Mouse (Mus musculus) spleen, postnatal 36 days (tissue): ENCODE results near the gene Mxi1.

Source experiments
- DNase-seq, 2 experiments: peaks; one replicate each; pipeline ENCODE4 v3.0.0; 2022; ENCODE audit warnings: low spot score in 2 of 2, mixed read lengths in 1 of 2

The Mxi1 gene

GRCm38 (mm10) chr19:53310348-53310747 lies at the start of gene Mxi1:
TSS of gene Mxi1 (plus strand) at chr19:53310518.
- DNase-seq, result peak; percentile 76 to 81

- no peak for DNase-seq
Measured at GRCm38 (mm10) chr19:53260828-53261227, 49.5 kb upstream of the Mxi1 start.

- no peak for DNase-seq
Measured at GRCm38 (mm10) chr19:53262061-53262460, 48.3 kb upstream of the Mxi1 start.

- DNase-seq, result no peak
Measured at GRCm38 (mm10) chr19:53263859-53264733, 46.2 kb upstream of the Mxi1 start.

GRCm38 (mm10) chr19:53264821-53265727 lies 45.2 kb upstream of the Mxi1 start:
- DNase-seq, result no peak

- no peak for DNase-seq
Measured at GRCm38 (mm10) chr19:53267305-53267704, 43.0 kb upstream of the Mxi1 start.

GRCm38 (mm10) chr19:53273055-53273722 lies 37.1 kb upstream of the Mxi1 start:
- DNase-seq, result no peak

- no peak for DNase-seq
Measured at GRCm38 (mm10) chr19:53273781-53274428, 36.4 kb upstream of the Mxi1 start.

GRCm38 (mm10) chr19:53275204-53275603 lies 35.1 kb upstream of the Mxi1 start:
- no peak for DNase-seq

- DNase-seq, result no peak
Measured at GRCm38 (mm10) chr19:53276902-53277707, 33.2 kb upstream of the Mxi1 start.

- no peak for DNase-seq
Measured at GRCm38 (mm10) chr19:53278491-53279415, 31.6 kb upstream of the Mxi1 start.

GRCm38 (mm10) chr19:53280254-53280653 lies 30.1 kb upstream of the Mxi1 start:
- no peak for DNase-seq

- DNase-seq, result no peak
Measured at GRCm38 (mm10) chr19:53282571-53282970, 27.7 kb upstream of the Mxi1 start.

- no peak for DNase-seq
Measured at GRCm38 (mm10) chr19:53283742-53284141, 26.6 kb upstream of the Mxi1 start.

- DNase-seq, result peak; percentile 7 to 25
Measured at GRCm38 (mm10) chr19:53284268-53285208, 25.8 kb upstream of the Mxi1 start.

- DNase-seq, result no peak
Measured at GRCm38 (mm10) chr19:53296331-53297254, 13.7 kb upstream of the Mxi1 start.

- DNase-seq, result no peak
Measured at GRCm38 (mm10) chr19:53299156-53299828, 11.0 kb upstream of the Mxi1 start.
